Mouse (Mus musculus) kidney, embryonic 14.5 days (tissue): ENCODE measurements at regions not wholly inside any gene's neighbourhood (a gene's known extent, or its start where the extent isn't known, plus 50 kb on each side); places are given as distances from the start of the nearest gene placed in this dataset.

Source experiments
- ATAC-seq: fragments of 200-750 bp; cut with Nextera tagmentation; 2 replicates; pipeline ENCODE4 v1.8.0; 2017; ENCODE audit warnings: moderate number of reproducible peaks, mild to moderate bottlenecking, moderate TSS enrichment, moderate library complexity; ENCODE audit not compliant: low FRiP score, low TSS enrichment
- H3K27ac ChIP-seq: fragments of 300-500 bp; sonication (generic); 2 replicates; pipeline ENCODE4 v1.5.1; 2014; ENCODE audit warnings: low read depth, mild to moderate bottlenecking, low read length, moderate library complexity, mixed read lengths
- H3K27me3 ChIP-seq: fragments of 300-500 bp; sonication (generic); 2 replicates; pipeline ENCODE4 v1.6.1; 2014; ENCODE audit warnings: mild to moderate bottlenecking, low read length; ENCODE audit not compliant: control insufficient read depth, insufficient read depth
- H3K36me3 ChIP-seq: fragments of 300-500 bp; sonication (generic); 2 replicates; pipeline ENCODE4 v1.6.1; 2014; ENCODE audit warnings: low read length, mixed read lengths; ENCODE audit not compliant: control insufficient read depth, insufficient read depth
- H3K4me1 ChIP-seq: fragments of 300-500 bp; sonication (generic); 2 replicates; pipeline ENCODE4 v1.6.1; 2014; ENCODE audit warnings: low read length, mixed read lengths; ENCODE audit not compliant: control insufficient read depth, insufficient read depth
- H3K4me2 ChIP-seq: fragments of 300-500 bp; sonication (generic); replicated peaks from 2 replicates; pipeline ENCODE4 v1.6.1; 2014; ENCODE audit warnings: low read depth, mild to moderate bottlenecking, low read length
- H3K4me3 ChIP-seq: fragments of 300-500 bp; sonication (generic); 2 replicates; pipeline ENCODE4 v1.5.1; 2014; ENCODE audit warnings: mild to moderate bottlenecking, low read length
- H3K9ac ChIP-seq: fragments of 300-500 bp; sonication (generic); 2 replicates; pipeline ENCODE4 v1.6.1; 2014; ENCODE audit warnings: low read depth, mild to moderate bottlenecking, low read length, moderate library complexity
- H3K9me3 ChIP-seq: fragments of 300-500 bp; sonication (generic); 2 replicates; pipeline ENCODE4 v1.6.1; 2016; ENCODE audit warnings: low read length; ENCODE audit not compliant: control insufficient read depth
- WGBS: fragments of 180-500 bp; shearing (Covaris S2); extraction: QIAGEN DNeasy Blood & Tissue Kit; methylation state at CpG from one replicate; pipeline ENCODE4 v1.1.7; 2014; 5-methylcytosine and 5-hydroxymethylcytosine counted together

DNA sequence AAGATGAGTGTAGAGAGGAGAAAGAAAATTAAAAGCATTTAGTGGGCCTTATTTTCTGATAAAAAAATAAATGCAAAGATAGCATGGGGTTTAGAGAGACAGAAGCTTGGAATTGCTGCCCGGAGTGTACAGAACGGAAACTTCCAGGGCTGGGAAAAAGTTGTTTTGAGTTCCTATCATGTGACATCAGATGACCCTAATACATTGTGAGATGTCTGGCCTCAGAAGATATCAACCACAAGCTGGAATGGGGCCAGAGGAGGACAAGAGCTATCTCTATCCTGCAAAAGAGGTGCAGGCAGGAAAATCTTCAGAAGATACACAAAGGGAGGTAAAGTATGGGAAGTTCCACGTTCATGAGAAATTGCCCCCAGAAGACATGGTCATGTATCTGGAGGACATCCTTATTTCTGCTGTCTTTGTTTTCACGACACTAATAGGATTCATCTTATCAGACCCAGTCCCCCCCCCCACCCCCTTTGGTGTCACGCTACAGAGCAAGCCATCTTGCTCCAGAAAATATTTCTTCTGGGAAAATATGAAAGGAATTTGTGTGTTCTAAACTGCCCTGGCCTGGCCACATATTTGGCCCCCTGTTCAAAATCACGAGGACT lies 408.3 kb upstream of the N6amt1 start:
- no peaks in the 10 kb centered on the region for H3K27me3 ChIP-seq
- H3K9ac ChIP-seq = no peak overlapping the region
- no peak overlapping the region for H3K4me2 ChIP-seq
- H3K36me3 ChIP-seq = no peaks in the 10 kb centered on the region
- H3K4me1 ChIP-seq = no peaks in the 10 kb centered on the region
- 73% methylated on average over 6 of the region's 6 CpGs for WGBS
- no peak for ATAC-seq
- no peak overlapping the region for H3K27ac ChIP-seq
- H3K4me3 ChIP-seq = no peak overlapping the region
- no peaks in the 10 kb centered on the region for H3K9me3 ChIP-seq

DNA sequence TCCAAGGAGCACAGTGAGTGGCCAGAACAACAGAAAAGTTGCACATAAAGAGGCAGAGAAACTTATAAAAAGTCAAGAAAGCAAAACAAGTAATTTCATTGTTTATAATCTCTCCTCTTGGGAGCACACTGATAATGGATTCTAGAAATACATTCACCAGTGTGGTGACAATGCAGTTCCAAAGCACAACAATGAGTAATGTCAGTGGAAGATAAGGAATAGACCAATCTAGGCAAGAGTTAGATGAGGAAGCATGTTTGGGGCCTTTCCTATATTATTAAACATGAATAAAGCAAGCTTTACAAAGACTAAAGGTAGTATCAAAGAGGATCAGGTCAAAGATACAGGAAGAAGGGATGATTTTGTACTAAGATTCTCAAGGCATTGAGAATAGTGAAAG lies 408.9 kb upstream of the N6amt1 start:
- no peak overlapping the region for H3K9ac ChIP-seq
- no peaks in the 10 kb centered on the region for H3K9me3 ChIP-seq
- H3K4me3 ChIP-seq = no peak overlapping the region
- H3K36me3 ChIP-seq = no peaks in the 10 kb centered on the region
- no peaks in the 10 kb centered on the region for H3K4me1 ChIP-seq
- H3K27me3 ChIP-seq = no peaks in the 10 kb centered on the region
- H3K27ac ChIP-seq = no peak overlapping the region
- H3K4me2 ChIP-seq = no peak overlapping the region
- ATAC-seq = no peak

DNA sequence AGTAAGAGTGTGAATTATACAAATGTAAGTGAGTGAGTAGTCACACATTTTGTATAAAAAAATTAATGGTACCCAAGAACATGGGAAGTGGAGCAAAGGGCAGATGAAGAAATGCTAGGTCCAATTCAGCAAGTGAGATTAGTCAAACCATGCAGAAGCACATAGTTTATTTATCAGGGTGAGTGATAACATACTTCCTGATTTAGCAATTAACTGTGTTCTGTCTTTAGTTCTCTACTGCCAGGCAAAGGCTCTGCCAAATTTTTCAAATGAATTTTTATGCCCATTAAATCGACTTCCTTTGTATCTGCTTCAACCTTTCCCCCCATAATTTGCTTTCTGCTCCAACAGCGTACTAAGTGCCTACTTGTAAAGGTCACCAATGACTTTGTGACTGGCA lies 419.0 kb upstream of the N6amt1 start:
- Histone ChIP-seq H3K36me3 (no peaks in the 10 kb centered on the region), H3K9ac (no peak overlapping the region), H3K4me3 (no peak overlapping the region), H3K27me3 (no peaks in the 10 kb centered on the region), H3K9me3 (no peaks in the 10 kb centered on the region), H3K4me2 (no peak overlapping the region), H3K4me1 (no peaks in the 10 kb centered on the region), H3K27ac (no peak overlapping the region)
- 78% methylated on average over 2 of the region's 2 CpGs for WGBS
- no peak for ATAC-seq

DNA sequence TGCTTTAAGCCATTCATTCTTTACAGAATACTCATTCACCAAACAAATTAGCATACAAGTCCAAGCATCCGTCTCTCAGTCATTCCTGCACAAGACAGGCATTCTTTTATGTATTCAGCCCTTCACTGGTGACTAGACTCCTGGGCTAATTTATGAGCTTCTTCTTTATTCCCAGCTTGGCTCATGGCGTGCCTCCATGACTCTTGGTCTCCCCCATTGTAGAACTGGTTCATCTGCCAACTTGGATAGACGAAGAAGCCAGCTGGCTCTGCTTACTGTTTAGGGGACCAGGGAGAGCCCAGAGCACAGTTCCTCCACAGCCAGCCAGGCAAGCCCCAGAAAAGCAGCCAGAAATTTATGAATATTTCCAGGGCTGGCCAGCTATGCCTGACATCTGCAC lies 421.2 kb upstream of the N6amt1 start:
- H3K4me2 ChIP-seq = no peak overlapping the region
- H3K9me3 ChIP-seq = no peaks in the 10 kb centered on the region
- H3K27ac ChIP-seq = no peak overlapping the region
- 73% methylated on average over 3 of the region's 3 CpGs for WGBS
- H3K27me3 ChIP-seq = no peaks in the 10 kb centered on the region
- H3K4me3 ChIP-seq = no peak overlapping the region
- H3K9ac ChIP-seq = no peak overlapping the region
- no peaks in the 10 kb centered on the region for H3K4me1 ChIP-seq
- ATAC-seq = no peak
- no peaks in the 10 kb centered on the region for H3K36me3 ChIP-seq

DNA sequence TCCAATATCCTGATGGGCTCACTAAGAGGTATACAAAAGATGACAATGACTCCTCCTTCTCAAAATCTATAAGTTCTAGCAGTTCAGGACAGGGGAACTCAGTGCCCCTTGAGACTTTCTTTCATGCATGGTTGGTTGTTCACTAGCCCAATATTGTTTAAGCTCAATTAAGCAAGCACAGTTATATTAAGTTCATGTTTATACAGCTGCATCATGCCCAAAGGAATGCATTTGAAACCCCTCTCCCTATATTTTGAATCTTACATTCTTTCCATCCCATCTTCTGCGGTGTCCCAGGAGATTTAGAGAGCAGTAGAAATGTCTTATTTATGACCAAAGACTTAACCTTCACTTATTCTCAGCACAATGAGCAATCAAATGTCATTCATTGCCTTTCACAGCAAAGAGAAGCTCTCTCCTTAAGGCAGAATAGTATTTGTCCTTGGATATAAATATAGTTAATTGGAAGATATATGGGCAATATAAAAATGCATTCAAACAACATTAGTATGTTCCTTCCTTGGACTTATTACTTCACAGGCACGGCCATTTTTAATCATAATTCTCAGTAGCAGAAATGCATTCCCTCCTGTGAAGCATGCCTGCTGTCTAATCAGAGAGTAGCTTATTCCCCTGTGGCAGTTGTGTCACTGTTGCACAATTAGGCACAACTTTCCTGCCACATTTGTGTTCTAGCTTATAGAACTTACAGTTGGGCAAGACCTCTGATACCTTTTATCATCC lies 455.8 kb upstream of the N6amt1 start:
- ATAC-seq = peak; percentile 85; the same call in 1 of the 2 replicates
- 20% methylated on average over 2 of the region's 2 CpGs for WGBS

DNA sequence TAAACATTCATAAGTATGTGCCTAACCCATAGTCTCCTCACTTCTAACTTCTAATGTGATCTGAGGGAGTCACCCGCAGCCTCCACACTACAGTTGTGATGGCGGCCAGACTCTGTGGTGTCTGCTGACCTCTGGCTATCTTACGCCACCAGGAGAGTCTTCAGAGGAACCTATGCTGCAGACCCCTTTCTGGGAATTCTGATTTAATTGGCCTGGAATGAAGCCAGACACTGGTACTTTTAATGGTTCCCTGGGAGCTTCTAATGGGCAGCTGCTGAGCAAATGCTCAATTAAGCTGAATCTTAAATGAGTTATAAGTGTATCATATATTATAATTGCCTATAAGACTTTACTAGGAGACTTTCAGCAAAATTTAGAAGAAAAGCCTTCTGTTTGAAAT lies 459.0 kb upstream of the N6amt1 start:
- Histone ChIP-seq H3K4me2 (no peak overlapping the region), H3K9ac (no peak overlapping the region), H3K9me3 (no peaks in the 10 kb centered on the region), H3K36me3 (no peaks in the 10 kb centered on the region), H3K27ac (no peak overlapping the region), H3K4me1 (no peaks in the 10 kb centered on the region), H3K27me3 (no peaks in the 10 kb centered on the region), H3K4me3 (no peak overlapping the region)
- no peak for ATAC-seq
- WGBS = 75% methylated on average over 3 of the region's 3 CpGs

More for the DNA sequence above, 455.8 kb upstream of the N6amt1 start:
- Histone ChIP-seq H3K4me3 (no peak overlapping the region), H3K27ac (no peak overlapping the region; the same call in 1 of the 2 replicates), H3K9me3 (no peaks in the 10 kb centered on the region), H3K27me3 (no peaks in the 10 kb centered on the region), H3K4me1 (no peaks in the 10 kb centered on the region), H3K9ac (no peak overlapping the region), H3K4me2 (no peak overlapping the region), H3K36me3 (no peaks in the 10 kb centered on the region)

DNA sequence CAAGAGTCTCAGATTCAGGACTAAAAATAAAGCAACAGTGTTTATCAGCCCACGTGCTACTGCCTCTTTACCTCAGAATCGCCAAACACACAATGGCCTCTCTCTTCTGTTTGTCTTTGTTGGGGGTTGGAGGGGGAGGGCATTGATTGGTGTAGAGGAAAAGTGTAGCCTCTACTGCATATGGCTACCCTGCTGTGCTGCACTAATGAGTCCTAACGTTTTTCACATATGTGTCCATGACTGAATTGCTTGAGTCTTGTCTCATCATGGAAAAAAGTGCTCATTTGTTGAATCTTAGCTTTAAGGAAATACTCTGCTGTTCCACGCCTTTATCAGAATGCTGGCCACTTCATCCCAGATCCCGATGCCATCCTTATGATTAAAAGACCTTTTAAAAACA lies 459.7 kb upstream of the N6amt1 start:
- Histone ChIP-seq H3K36me3 (no peaks in the 10 kb centered on the region), H3K4me1 (no peaks in the 10 kb centered on the region), H3K4me3 (no peak overlapping the region), H3K9me3 (no peaks in the 10 kb centered on the region), H3K4me2 (no peak overlapping the region), H3K27me3 (no peaks in the 10 kb centered on the region), H3K27ac (no peak overlapping the region), H3K9ac (no peak overlapping the region)
- WGBS = 65% methylated on average over 5 of the region's 5 CpGs
- ATAC-seq = no peak

DNA sequence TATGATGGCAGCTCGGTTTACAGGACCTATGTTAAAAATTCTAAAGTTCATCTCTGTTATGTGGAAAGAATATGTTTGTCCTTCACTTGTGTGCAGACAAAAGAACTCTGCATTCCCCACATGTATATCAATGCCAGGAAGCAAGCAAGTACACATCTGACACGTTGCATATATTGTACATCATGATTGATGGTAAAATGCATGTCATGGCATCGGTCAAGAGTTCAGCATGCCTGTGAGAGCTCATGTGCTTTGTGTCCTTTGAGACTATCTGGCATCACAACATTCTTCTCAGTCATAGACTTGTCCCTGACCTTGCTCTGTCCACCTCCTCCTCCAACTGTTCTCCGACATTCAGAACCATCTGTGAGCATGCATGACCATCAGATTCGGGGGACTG lies 465.6 kb upstream of the N6amt1 start:
- no peaks in the 10 kb centered on the region for H3K9me3 ChIP-seq
- H3K36me3 ChIP-seq = no peaks in the 10 kb centered on the region
- WGBS = 58% methylated on average over 5 of the region's 5 CpGs
- no peak overlapping the region for H3K9ac ChIP-seq
- no peak overlapping the region for H3K4me2 ChIP-seq
- H3K27ac ChIP-seq = no peak overlapping the region
- 0 out of 2 replicates have a peak, but pooled peaks have one; percentile 25 for ATAC-seq
- no peak overlapping the region for H3K4me3 ChIP-seq
- no peaks in the 10 kb centered on the region for H3K4me1 ChIP-seq
- H3K27me3 ChIP-seq = no peaks in the 10 kb centered on the region

DNA sequence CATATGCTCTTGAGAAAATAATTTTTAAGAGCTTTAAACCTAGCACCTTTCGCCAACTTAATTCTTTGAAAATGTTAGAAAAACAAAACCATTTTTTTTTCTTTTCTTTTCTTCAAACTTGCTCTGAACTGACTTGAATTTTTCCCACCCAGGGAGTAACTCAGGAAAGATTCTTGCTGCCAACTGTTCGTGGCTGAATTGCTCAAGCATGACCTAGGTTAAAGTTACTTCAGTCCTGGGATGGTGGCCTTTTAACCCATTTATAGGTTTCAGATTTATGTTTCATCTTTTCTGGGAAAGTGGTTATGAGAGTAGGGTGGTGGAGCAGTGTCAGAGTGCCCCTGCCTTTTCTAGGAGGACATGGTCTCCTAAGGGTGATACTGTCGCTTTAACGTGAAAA lies 466.4 kb upstream of the N6amt1 start:
- peak; percentile 63 for ATAC-seq
- H3K4me3 ChIP-seq = no peak overlapping the region
- no peaks in the 10 kb centered on the region for H3K36me3 ChIP-seq

More for the DNA sequence above, 466.4 kb upstream of the N6amt1 start:
- H3K27me3 ChIP-seq = no peaks in the 10 kb centered on the region
- H3K4me1 ChIP-seq = 0 out of 2 replicates have a peak, but pooled peaks cover 3% of the 10 kb centered on the region
- H3K27ac ChIP-seq = no peak overlapping the region
- WGBS = 36% methylated on average over 4 of the region's 4 CpGs
- no peak overlapping the region for H3K9ac ChIP-seq
- no peak overlapping the region for H3K4me2 ChIP-seq
- H3K9me3 ChIP-seq = no peaks in the 10 kb centered on the region
